Mouse (Mus musculus) ovary, postnatal 36 days (tissue): ENCODE measurements around the gene Olfr871.
"Not testable (repeated sequence)": the region's sequence is repeated elsewhere in the genome, so short reads cannot be mapped to it uniquely, and the experiment has no call there.

Experiments used
- DNase-seq: peaks from one replicate; pipeline ENCODE4 v3.0.0; 2022; ENCODE audit warnings: low spot score, mixed read lengths

The Olfr871 gene

GRCm38 (mm10) chr9:20211907-20212306, at the start of gene Olfr871:
Olfr871 (plus strand) TSS chr9:20212207.
- no peak for DNase-seq

DNA sequence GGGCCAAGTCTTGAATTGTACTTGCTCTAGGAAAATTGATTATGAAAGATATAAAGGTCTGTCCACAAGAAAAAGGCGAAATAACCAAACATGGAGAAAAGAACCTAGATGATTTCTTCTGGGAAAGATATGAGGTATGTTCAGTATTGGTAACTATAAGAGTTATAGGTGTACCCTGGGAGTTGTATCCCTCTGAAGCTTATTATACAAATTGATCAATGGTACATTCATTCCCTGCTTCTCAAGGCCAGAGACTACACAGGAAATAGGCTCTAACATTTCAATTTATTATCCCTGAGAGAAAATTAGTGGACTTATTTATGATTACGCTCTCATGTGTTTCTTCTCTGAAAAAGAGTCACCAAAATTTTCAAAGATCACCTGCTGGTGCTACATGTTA, 38.0 kb upstream of the Olfr871 start, which contains the start of gene Olfr870:
Gene Olfr870, minus strand, starts transcription at position 101 of the 400 bp plus-strand sequence.
- no peak for DNase-seq

DNA sequence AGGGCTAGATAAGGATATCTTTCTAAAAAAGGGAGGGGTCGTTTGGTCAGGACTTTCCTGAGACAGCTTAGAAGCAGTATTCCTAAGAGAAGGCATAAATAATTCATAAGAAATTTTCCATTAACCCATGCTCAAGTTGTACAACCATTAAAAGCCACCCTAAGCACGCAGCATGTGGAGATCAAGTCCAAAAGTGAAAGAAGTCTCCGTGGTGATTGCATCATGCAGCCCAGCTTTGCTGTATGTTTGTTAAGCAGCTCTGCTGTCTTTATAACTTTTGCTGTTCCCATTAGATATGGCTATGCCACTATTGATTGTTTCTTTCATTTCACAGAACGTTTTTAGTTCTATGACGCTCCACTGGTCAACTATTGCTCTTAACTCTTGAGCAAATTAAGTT, 32.5 kb upstream of the Olfr871 start:
- no peak for DNase-seq

DNA sequence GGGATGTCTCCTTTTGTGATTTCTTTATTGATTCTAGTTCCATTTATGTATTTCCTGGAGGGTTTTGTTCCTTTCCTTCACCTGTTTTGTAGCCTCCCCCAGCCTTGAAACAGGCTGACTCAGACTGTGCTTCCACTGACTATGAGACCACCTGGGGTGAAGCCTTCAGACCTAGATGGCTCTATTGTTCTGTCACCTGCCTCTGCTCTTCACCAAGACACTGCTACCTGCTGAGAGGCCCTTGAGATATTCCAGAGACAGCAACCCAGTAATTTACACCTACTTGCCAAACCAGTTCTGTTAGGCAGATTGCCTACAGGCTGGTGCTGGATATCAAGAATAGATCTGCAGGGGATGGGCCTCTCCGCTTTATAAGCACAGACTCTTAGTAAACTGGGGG, 9.9 kb upstream of the Olfr871 start:
- DNase-seq, result no peak

GRCm38 (mm10) chr9:20203413-20203984, 8.5 kb upstream of the Olfr871 start:
- not testable (repeated sequence) for DNase-seq

DNA sequence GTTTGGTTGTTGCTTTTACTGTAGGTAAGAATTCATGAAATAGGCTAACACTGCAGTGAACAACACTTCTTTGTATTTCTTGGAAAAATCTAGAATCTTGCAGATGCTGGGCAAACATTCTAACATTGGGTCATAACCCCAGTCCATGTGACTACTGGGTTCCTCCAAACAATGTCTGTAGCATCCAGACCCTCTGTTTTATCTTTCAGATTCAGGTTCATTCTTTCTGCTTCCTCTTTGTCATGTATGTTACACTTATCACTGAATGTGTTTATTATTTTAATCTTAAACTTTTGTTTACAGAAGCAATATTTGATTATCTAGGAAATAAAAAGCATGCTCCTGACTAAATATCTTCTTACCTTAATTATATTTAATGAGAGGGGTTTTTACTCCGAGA, 1.2 kb upstream of the Olfr871 start:
- DNase-seq, result no peak

DNA sequence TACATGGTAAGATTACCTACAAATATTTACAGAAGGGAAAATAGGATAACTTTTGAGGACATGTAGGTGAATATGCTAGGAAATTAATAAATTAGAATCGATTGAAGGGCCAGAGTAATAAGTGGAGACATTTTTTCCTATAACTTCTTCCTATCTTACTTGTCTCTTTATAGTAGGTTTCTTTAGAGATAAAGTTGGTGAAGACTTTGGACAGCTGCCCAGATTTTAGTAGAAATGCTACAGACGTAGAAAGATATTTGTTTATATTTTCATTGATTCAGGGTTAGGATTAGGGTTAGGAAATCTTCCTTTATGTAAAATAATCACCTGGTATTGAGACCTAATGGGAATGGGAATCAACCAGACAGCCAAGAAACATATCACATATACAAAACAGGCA, 530 bp upstream of the Olfr871 start:
- no peak for DNase-seq

DNA sequence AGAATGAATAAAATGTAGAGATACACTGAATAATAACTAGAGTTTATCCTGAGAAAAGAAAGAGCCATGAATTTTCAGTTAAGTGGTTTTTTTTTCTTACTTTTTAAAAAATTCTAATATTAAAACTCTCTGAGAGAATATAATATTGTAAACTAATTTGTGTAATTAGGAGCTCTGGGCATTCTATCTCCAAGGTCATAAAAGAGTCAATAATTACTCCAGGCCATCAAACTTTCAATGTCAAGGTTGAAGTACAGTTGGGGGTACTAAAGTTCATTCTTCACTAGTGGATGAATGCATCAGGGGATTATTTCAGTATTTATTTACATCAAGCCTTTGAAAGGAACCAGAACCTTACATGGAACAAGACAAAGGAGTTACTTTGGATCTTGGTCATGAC, 24.8 kb downstream of the Olfr871 start, which contains the start of gene Olfr872:
Gene Olfr872, plus strand, starts transcription at position 301 of the 400 bp plus-strand sequence.
- no peak for DNase-seq

DNA sequence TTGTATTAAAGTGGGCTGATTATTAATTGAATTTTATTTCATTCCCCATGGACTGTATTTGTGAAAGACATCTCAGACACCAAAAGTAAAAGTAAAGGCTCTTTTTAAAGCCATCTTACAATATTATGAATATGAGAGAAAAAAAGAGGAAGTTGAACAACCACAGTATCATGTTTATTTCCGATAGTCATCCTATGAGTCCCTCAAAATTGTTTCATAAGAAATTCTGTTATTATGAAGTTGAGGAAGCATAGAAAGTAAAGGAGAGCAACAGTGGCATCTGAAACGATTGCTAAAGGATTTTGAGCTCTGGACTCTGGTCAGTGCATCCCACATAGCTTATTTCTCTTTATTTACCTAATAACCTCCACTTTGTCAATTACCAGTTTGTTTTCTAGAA, 25.4 kb downstream of the Olfr871 start:
- DNase-seq, result no peak
